Mouse (Mus musculus) kidney, embryonic 16.5 days (tissue): ENCODE results near the gene Th. TPM values are rescaled to one million over a fixed set of nuclear protein-coding genes. Genes with fewer than 3 reads are reported as not detected.

ENCODE experiments used
- ATAC-seq: fragments of 200-750 bp; cut with Nextera tagmentation; 2 replicates; pipeline ENCODE4 v1.8.0; 2017; ENCODE audit warnings: moderate TSS enrichment; ENCODE audit not compliant: low FRiP score, low TSS enrichment
- H3K27ac ChIP-seq: fragments of 300-500 bp; sonication (generic); 2 replicates; pipeline ENCODE4 v1.5.1; 2014; ENCODE audit warnings: low read length
- H3K27me3 ChIP-seq: fragments of 300-500 bp; sonication (generic); 2 replicates; pipeline ENCODE4 v1.6.1; 2014; ENCODE audit warnings: low read length, control low read depth, mixed read lengths; ENCODE audit not compliant: insufficient read depth
- H3K36me3 ChIP-seq: fragments of 300-500 bp; sonication (generic); 2 replicates; pipeline ENCODE4 v1.6.1; 2014; ENCODE audit warnings: low read length, control low read depth, mixed read lengths; ENCODE audit not compliant: insufficient read depth
- H3K4me1 ChIP-seq: fragments of 300-500 bp; sonication (generic); 2 replicates; pipeline ENCODE4 v1.6.1; 2014; ENCODE audit warnings: low read length, control low read depth, mixed read lengths; ENCODE audit not compliant: insufficient read depth
- H3K4me2 ChIP-seq: fragments of 300-500 bp; sonication (generic); replicated peaks from 2 replicates; pipeline ENCODE4 v1.6.1; 2014; ENCODE audit warnings: low read depth, low read length
- H3K4me3 ChIP-seq: fragments of 300-500 bp; sonication (generic); 2 replicates; pipeline ENCODE4 v1.5.1; 2014; ENCODE audit warnings: mild to moderate bottlenecking, low read length
- H3K9ac ChIP-seq: fragments of 300-500 bp; sonication (generic); replicated peaks from 2 replicates; pipeline ENCODE4 v1.6.1; 2014; ENCODE audit warnings: low read length
- H3K9me3 ChIP-seq: fragments of 300-500 bp; sonication (generic); 2 replicates; pipeline ENCODE4 v1.6.1; 2016; ENCODE audit warnings: low read length, control low read depth
- WGBS: fragments of 180-500 bp; shearing (Covaris S2); extraction: QIAGEN DNeasy Blood & Tissue Kit; methylation state at CpG from one replicate; pipeline ENCODE4 v1.1.7; 2014; 5-methylcytosine and 5-hydroxymethylcytosine counted together
- polyA plus RNA-seq: library from polyadenylated mRNA; unstranded; fragments of >200 nt; fragmentation: Nextera tagmentation; extraction: Ambion mirVana; gene quantifications from 2 replicates; pipeline ENCODE4 v1.2.1, GENCODE M21; 2015

The Th gene
- polyA plus RNA-seq, 1 experiment from 2014 or later, result 6.5 TPM

- no peaks in the 10 kb centered on the region for H3K9me3 ChIP-seq
- H3K27me3 ChIP-seq, result no peaks in the 10 kb centered on the region
- H3K4me3 ChIP-seq, result no peak overlapping the region
- no peaks in the 10 kb centered on the region for H3K4me1 ChIP-seq
- 78% methylated on average over 13 of the region's 14 CpGs for WGBS
- H3K9ac ChIP-seq, result no peak overlapping the region
- no peak overlapping the region for H3K4me2 ChIP-seq
- H3K36me3 ChIP-seq, result no peaks in the 10 kb centered on the region
- ATAC-seq, result 0 out of 2 replicates have a peak, but pooled peaks have one; percentile 35
- no peak overlapping the region for H3K27ac ChIP-seq
These were observed 4.8 kb upstream of the Th start for GRCm38 (mm10) chr7:142935708-142936107.

- Histone ChIP-seq H3K4me3 (no peak overlapping the region), H3K27ac (no peak overlapping the region), H3K4me1 (no peaks in the 10 kb centered on the region), H3K27me3 (no peaks in the 10 kb centered on the region), H3K9me3 (no peaks in the 10 kb centered on the region), H3K36me3 (no peaks in the 10 kb centered on the region), H3K4me2 (no peak overlapping the region), H3K9ac (no peak overlapping the region)
- no peak for ATAC-seq
- WGBS, result 63% methylated on average over 3 of the region's 3 CpGs
These were observed 1.5 kb upstream of the Th start for GRCm38 (mm10) chr7:142932469-142932868.

- WGBS, result 92% methylated on average over 2 of the region's 2 CpGs
- Histone ChIP-seq H3K36me3 (no peaks in the 10 kb centered on the region), H3K4me3 (no peak overlapping the region), H3K4me1 (no peaks in the 10 kb centered on the region), H3K27ac (no peak overlapping the region), H3K9ac (no peak overlapping the region), H3K27me3 (no peaks in the 10 kb centered on the region), H3K9me3 (no peaks in the 10 kb centered on the region), H3K4me2 (no peak overlapping the region)
- ATAC-seq, result no peak
These were observed 1.4 kb downstream of the Th start for GRCm38 (mm10) chr7:142929516-142929915.

- no peak overlapping the region for H3K4me2 ChIP-seq
- H3K4me1 ChIP-seq, result no peaks in the 10 kb centered on the region
- WGBS, result 71% methylated on average over 8 of the region's 8 CpGs
- no peak overlapping the region for H3K9ac ChIP-seq
- H3K4me3 ChIP-seq, result no peak overlapping the region
- no peak for ATAC-seq
- no peaks in the 10 kb centered on the region for H3K36me3 ChIP-seq
- H3K27ac ChIP-seq, result no peak overlapping the region
- no peaks in the 10 kb centered on the region for H3K9me3 ChIP-seq
- H3K27me3 ChIP-seq, result no peaks in the 10 kb centered on the region
These were observed 3.6 kb downstream of the Th start for GRCm38 (mm10) chr7:142927293-142927692.

- ATAC-seq, result peak; percentile 86; the same call in 1 of the 2 replicates
- WGBS, result 29% methylated on average over 8 of the region's 8 CpGs
- Histone ChIP-seq H3K4me2 (no peak overlapping the region), H3K9me3 (no peaks in the 10 kb centered on the region), H3K4me3 (no peak overlapping the region), H3K9ac (no peak overlapping the region), H3K36me3 (no peaks in the 10 kb centered on the region), H3K27ac (no peak overlapping the region), H3K4me1 (no peaks in the 10 kb centered on the region), H3K27me3 (no peaks in the 10 kb centered on the region)
These were observed 12.0 kb downstream of the Th start for GRCm38 (mm10) chr7:142918641-142919628.

- Histone ChIP-seq H3K36me3 (no peaks in the 10 kb centered on the region), H3K4me1 (no peaks in the 10 kb centered on the region), H3K27ac (no peak overlapping the region), H3K27me3 (no peaks in the 10 kb centered on the region), H3K4me3 (no peak overlapping the region), H3K9ac (no peak overlapping the region), H3K9me3 (no peaks in the 10 kb centered on the region), H3K4me2 (no peak overlapping the region)
- 69% methylated on average over 5 of the region's 5 CpGs for WGBS
- no peak for ATAC-seq
These were observed 13.3 kb downstream of the Th start for GRCm38 (mm10) chr7:142917659-142918058.

GRCm38 (mm10) chr7:142916178-142916577, 14.8 kb downstream of the Th start:
- Histone ChIP-seq H3K27me3 (no peaks in the 10 kb centered on the region), H3K36me3 (no peaks in the 10 kb centered on the region), H3K27ac (no peak overlapping the region), H3K9ac (no peak overlapping the region), H3K9me3 (no peaks in the 10 kb centered on the region), H3K4me2 (no peak overlapping the region), H3K4me3 (no peak overlapping the region), H3K4me1 (no peaks in the 10 kb centered on the region)
- peak; percentile 71 for ATAC-seq
- 42% methylated on average over 8 of the region's 8 CpGs for WGBS

- WGBS, result 96% methylated on average over 2 of the region's 2 CpGs
- H3K4me1 ChIP-seq, result no peaks in the 10 kb centered on the region
- H3K4me2 ChIP-seq, result no peak overlapping the region
- H3K4me3 ChIP-seq, result no peak overlapping the region
- ATAC-seq, result no peak
- H3K9me3 ChIP-seq, result no peaks in the 10 kb centered on the region
- no peak overlapping the region for H3K9ac ChIP-seq
- H3K27ac ChIP-seq, result no peak overlapping the region
- no peaks in the 10 kb centered on the region for H3K36me3 ChIP-seq
- H3K27me3 ChIP-seq, result no peaks in the 10 kb centered on the region
These were observed 19.2 kb downstream of the Th start for GRCm38 (mm10) chr7:142911682-142912081.

GRCm38 (mm10) chr7:142910104-142910503, 20.8 kb downstream of the Th start:
- Histone ChIP-seq H3K4me3 (no peak overlapping the region), H3K4me2 (no peak overlapping the region), H3K9me3 (no peaks in the 10 kb centered on the region), H3K4me1 (no peaks in the 10 kb centered on the region), H3K9ac (no peak overlapping the region), H3K27me3 (no peaks in the 10 kb centered on the region), H3K27ac (no peak overlapping the region), H3K36me3 (no peaks in the 10 kb centered on the region)
- ATAC-seq, result no peak
- WGBS, result 75% methylated on average over 2 of the region's 2 CpGs

- no peak for ATAC-seq
- Histone ChIP-seq H3K36me3 (no peaks in the 10 kb centered on the region), H3K4me2 (no peak overlapping the region), H3K4me3 (no peak overlapping the region), H3K9ac (no peak overlapping the region), H3K27me3 (no peaks in the 10 kb centered on the region), H3K27ac (no peak overlapping the region), H3K4me1 (no peaks in the 10 kb centered on the region), H3K9me3 (no peaks in the 10 kb centered on the region)
- 49% methylated on average over 2 of the region's 2 CpGs for WGBS
These were observed 21.3 kb downstream of the Th start for GRCm38 (mm10) chr7:142909622-142910021.
